Mouse (Mus musculus) hindbrain, embryonic 14.5 days (tissue): ENCODE data around the gene Arhgap10. TPM values are rescaled to one million over a fixed set of nuclear protein-coding genes. Genes with fewer than 3 reads are reported as not detected.

Experiments
- ATAC-seq: fragments of 200-750 bp; cut with Nextera tagmentation; 2 replicates; pipeline ENCODE4 v1.8.0; 2017; ENCODE audit warnings: moderate number of reproducible peaks, mild to moderate bottlenecking, moderate TSS enrichment, moderate library complexity; ENCODE audit not compliant: low FRiP score
- DNase-seq: peaks from one replicate; pipeline ENCODE4 v3.0.0-alpha.2; 2015; ENCODE audit warnings: low spot score
- H3K27ac ChIP-seq: fragments of 300-500 bp; sonication (generic); 2 replicates; pipeline ENCODE4 v1.5.1; 2014; ENCODE audit warnings: mild to moderate bottlenecking, moderate library complexity
- H3K27me3 ChIP-seq: fragments of 300-500 bp; sonication (generic); 2 replicates; pipeline ENCODE4 v1.6.1; 2014; ENCODE audit warnings: mild to moderate bottlenecking, low read length, mixed read lengths; ENCODE audit not compliant: control insufficient read depth, insufficient read depth
- H3K36me3 ChIP-seq: fragments of 300-500 bp; sonication (generic); replicated peaks from 2 replicates; pipeline ENCODE4 v1.6.1; 2014; ENCODE audit not compliant: control insufficient read depth, insufficient read depth
- H3K4me1 ChIP-seq: fragments of 300-500 bp; sonication (generic); replicated peaks from 2 replicates; pipeline ENCODE4 v1.6.1; 2014; ENCODE audit warnings: antibody characterized with exemption, low read length, mixed read lengths; ENCODE audit not compliant: control insufficient read depth, insufficient read depth
- H3K4me2 ChIP-seq: fragments of 300-500 bp; sonication (generic); replicated peaks from 2 replicates; pipeline ENCODE4 v1.6.1; 2014; ENCODE audit warnings: mild to moderate bottlenecking, moderate library complexity
- H3K4me3 ChIP-seq: fragments of 300-500 bp; sonication (generic); replicated peaks from 2 replicates; pipeline ENCODE4 v1.5.1; 2014; ENCODE audit warnings: mild to moderate bottlenecking, low read length
- H3K9ac ChIP-seq: fragments of 300-500 bp; sonication (generic); 2 replicates; pipeline ENCODE4 v1.6.1; 2014
- H3K9me3 ChIP-seq: fragments of 300-500 bp; sonication (generic); 2 replicates; pipeline ENCODE4 v1.6.1; 2016; ENCODE audit warnings: low read length; ENCODE audit not compliant: control insufficient read depth
- WGBS: fragments of 180-500 bp; shearing (Covaris S2); extraction: QIAGEN DNeasy Blood & Tissue Kit; methylation state at CpG from one replicate; pipeline ENCODE4 v1.1.7; 2014; 5-methylcytosine and 5-hydroxymethylcytosine counted together
- polyA plus RNA-seq: library from polyadenylated mRNA; unstranded; fragments of >200 nt; fragmentation: Nextera tagmentation; extraction: Ambion mirVana; gene quantifications from 2 replicates; pipeline ENCODE4 v1.2.1, GENCODE M21; 2014

Arhgap10 gene
- polyA plus RNA-seq, 1 experiment from 2014 or later: 5.1 TPM

- Histone ChIP-seq H3K4me1 (no peaks in the 10 kb centered on the region), H3K9me3 (no peaks in the 10 kb centered on the region), H3K9ac (no peak overlapping the region), H3K4me2 (no peak overlapping the region), H3K36me3 (no peaks in the 10 kb centered on the region), H3K4me3 (no peak overlapping the region), H3K27ac (no peak overlapping the region), H3K27me3 (no peaks in the 10 kb centered on the region)
- ATAC-seq (no peak), DNase-seq (no peak)
- 88% methylated on average over 4 of the region's 4 CpGs for WGBS
Measured at GRCm38 (mm10) chr8:77458575-77458974, 59.2 kb downstream of the Arhgap10 start.

GRCm38 (mm10) chr8:77456263-77456662 is 61.5 kb downstream of the Arhgap10 start:
- H3K9me3 ChIP-seq: no peaks in the 10 kb centered on the region
- no peak for DNase-seq
- no peaks in the 10 kb centered on the region for H3K27me3 ChIP-seq
- no peak overlapping the region for H3K27ac ChIP-seq
- H3K4me1 ChIP-seq: no peaks in the 10 kb centered on the region
- H3K9ac ChIP-seq: no peak overlapping the region
- ATAC-seq: no peak
- WGBS: 96% methylated on average over 6 of the region's 6 CpGs
- H3K36me3 ChIP-seq: no peaks in the 10 kb centered on the region
- H3K4me2 ChIP-seq: no peak overlapping the region
- H3K4me3 ChIP-seq: no peak overlapping the region

GRCm38 (mm10) chr8:77453836-77454235 is 63.9 kb downstream of the Arhgap10 start:
- Histone ChIP-seq H3K36me3 (no peaks in the 10 kb centered on the region), H3K9ac (no peak overlapping the region), H3K9me3 (peaks cover 10% of the 10 kb centered on the region), H3K4me1 (no peaks in the 10 kb centered on the region), H3K27ac (no peak overlapping the region), H3K4me2 (no peak overlapping the region), H3K27me3 (no peaks in the 10 kb centered on the region), H3K4me3 (no peak overlapping the region)
- DNase-seq (no peak), ATAC-seq (no peak)
- WGBS: 88% methylated on average over 9 of the region's 9 CpGs

GRCm38 (mm10) chr8:77451466-77452382 is 66.0 kb downstream of the Arhgap10 start:
- Histone ChIP-seq H3K4me2 (no peak overlapping the region), H3K4me1 (no peaks in the 10 kb centered on the region), H3K27ac (no peak overlapping the region), H3K9me3 (peaks cover 23% of the 10 kb centered on the region), H3K27me3 (no peaks in the 10 kb centered on the region), H3K4me3 (no peak overlapping the region), H3K9ac (no peak overlapping the region), H3K36me3 (no peaks in the 10 kb centered on the region)
- WGBS: 95% methylated on average over 21 of the region's 21 CpGs
- no peak for DNase-seq
- no peak for ATAC-seq

- no peak for ATAC-seq
- 91% methylated on average over 5 of the region's 5 CpGs for WGBS
Measured at GRCm38 (mm10) chr8:77451052-77451451, 66.7 kb downstream of the Arhgap10 start.

GRCm38 (mm10) chr8:77446294-77446693 is 71.5 kb downstream of the Arhgap10 start:
- Histone ChIP-seq H3K27ac (no peak overlapping the region), H3K27me3 (no peaks in the 10 kb centered on the region), H3K9ac (no peak overlapping the region), H3K4me3 (no peak overlapping the region), H3K9me3 (peaks cover 23% of the 10 kb centered on the region), H3K4me1 (no peaks in the 10 kb centered on the region), H3K4me2 (no peak overlapping the region), H3K36me3 (no peaks in the 10 kb centered on the region)
- DNase-seq: no peak
- WGBS: 78% methylated on average over 12 of the region's 12 CpGs
- ATAC-seq: peak; percentile 48; the same call in 1 of the 2 replicates

More at GRCm38 (mm10) chr8:77451052-77451451, 66.7 kb downstream of the Arhgap10 start:
- no peak for DNase-seq
- Histone ChIP-seq H3K27ac (no peak overlapping the region), H3K9ac (no peak overlapping the region), H3K9me3 (peaks cover 23% of the 10 kb centered on the region), H3K36me3 (no peaks in the 10 kb centered on the region), H3K4me2 (no peak overlapping the region), H3K27me3 (no peaks in the 10 kb centered on the region), H3K4me1 (no peaks in the 10 kb centered on the region), H3K4me3 (no peak overlapping the region)

- DNase-seq (no peak), ATAC-seq (no peak)
- Histone ChIP-seq H3K9me3 (peaks cover 23% of the 10 kb centered on the region), H3K9ac (no peak overlapping the region), H3K27ac (no peak overlapping the region), H3K36me3 (no peaks in the 10 kb centered on the region), H3K27me3 (no peaks in the 10 kb centered on the region), H3K4me2 (no peak overlapping the region), H3K4me3 (no peak overlapping the region), H3K4me1 (no peaks in the 10 kb centered on the region)
- WGBS: 69% methylated on average over 3 of the region's 3 CpGs
Measured at GRCm38 (mm10) chr8:77445642-77446041, 72.1 kb downstream of the Arhgap10 start.

- Histone ChIP-seq H3K36me3 (no peaks in the 10 kb centered on the region), H3K4me1 (no peaks in the 10 kb centered on the region), H3K27me3 (no peaks in the 10 kb centered on the region), H3K4me3 (no peak overlapping the region), H3K4me2 (no peak overlapping the region), H3K27ac (no peak overlapping the region), H3K9me3 (peaks cover 13% of the 10 kb centered on the region), H3K9ac (no peak overlapping the region)
- 83% methylated on average over 10 of the region's 10 CpGs for WGBS
- ATAC-seq (no peak), DNase-seq (no peak)
Measured at GRCm38 (mm10) chr8:77444166-77444870, 73.4 kb downstream of the Arhgap10 start.

- ATAC-seq (no peak), DNase-seq (no peak)
- Histone ChIP-seq H3K4me2 (no peak overlapping the region), H3K27me3 (no peaks in the 10 kb centered on the region), H3K36me3 (no peaks in the 10 kb centered on the region), H3K4me1 (0 out of 2 replicates have a peak, but pooled peaks cover 4% of the 10 kb centered on the region), H3K27ac (no peak overlapping the region), H3K9ac (no peak overlapping the region), H3K9me3 (peaks cover 2% of the 10 kb centered on the region), H3K4me3 (no peak overlapping the region)
- WGBS: 94% methylated on average over 7 of the region's 7 CpGs
Measured at GRCm38 (mm10) chr8:77442452-77442851, 75.3 kb downstream of the Arhgap10 start.
